Mouse (Mus musculus) stomach, embryonic 16.5 days (tissue): ENCODE measurements around the gene Hmgn3. TPM values are rescaled to one million over a fixed set of nuclear protein-coding genes. Genes with fewer than 3 reads are reported as not detected.

Experiments used
- ATAC-seq: fragments of 200-750 bp; cut with Nextera tagmentation; 2 replicates; pipeline ENCODE4 v1.8.0; 2017; ENCODE audit warnings: moderate number of reproducible peaks, moderate TSS enrichment; ENCODE audit not compliant: insufficient read depth, low FRiP score
- H3K27ac ChIP-seq: fragments of 300-500 bp; sonication (generic); 2 replicates; pipeline ENCODE4 v1.5.1; 2014; ENCODE audit warnings: low read length
- H3K27me3 ChIP-seq: fragments of 300-500 bp; sonication (generic); 2 replicates; pipeline ENCODE4 v1.6.1; 2014; ENCODE audit warnings: low read length, control low read depth, mixed read lengths; ENCODE audit not compliant: control insufficient read depth, insufficient read depth
- H3K36me3 ChIP-seq: fragments of 300-500 bp; sonication (generic); 2 replicates; pipeline ENCODE4 v1.6.1; 2014; ENCODE audit warnings: low read length; ENCODE audit not compliant: control insufficient read depth, insufficient read depth
- H3K4me1 ChIP-seq: fragments of 300-500 bp; sonication (generic); 2 replicates; pipeline ENCODE4 v1.6.1; 2014; ENCODE audit warnings: low read length, control low read depth, mixed read lengths; ENCODE audit not compliant: control insufficient read depth, insufficient read depth
- H3K4me2 ChIP-seq: fragments of 300-500 bp; sonication (generic); 2 replicates; pipeline ENCODE4 v1.6.1; 2014; ENCODE audit warnings: low read depth, low read length, mixed read lengths
- H3K4me3 ChIP-seq: fragments of 300-500 bp; sonication (generic); replicated peaks from 2 replicates; pipeline ENCODE4 v1.5.1; 2014; ENCODE audit warnings: mild to moderate bottlenecking, low read length
- H3K9ac ChIP-seq: fragments of 300-500 bp; sonication (generic); 2 replicates; pipeline ENCODE4 v1.6.1; 2014; ENCODE audit warnings: low read length
- H3K9me3 ChIP-seq: fragments of 300-500 bp; sonication (generic); replicated peaks from 2 replicates; pipeline ENCODE4 v1.6.1; 2016; ENCODE audit warnings: low read length, control low read depth; ENCODE audit not compliant: control insufficient read depth
- WGBS: fragments of 180-500 bp; shearing (Covaris S2); extraction: QIAGEN DNeasy Blood & Tissue Kit; methylation state at CpG from one replicate; pipeline ENCODE4 v1.1.7; 2014; 5-methylcytosine and 5-hydroxymethylcytosine counted together
- polyA plus RNA-seq: library from polyadenylated mRNA; unstranded; fragments of >200 nt; fragmentation: Nextera tagmentation; extraction: Ambion mirVana; gene quantifications from 2 replicates; pipeline ENCODE4 v1.2.1, GENCODE M21; 2015

Gene Hmgn3
- polyA plus RNA-seq, 1 experiment from 2014 or later = 124 TPM

DNA sequence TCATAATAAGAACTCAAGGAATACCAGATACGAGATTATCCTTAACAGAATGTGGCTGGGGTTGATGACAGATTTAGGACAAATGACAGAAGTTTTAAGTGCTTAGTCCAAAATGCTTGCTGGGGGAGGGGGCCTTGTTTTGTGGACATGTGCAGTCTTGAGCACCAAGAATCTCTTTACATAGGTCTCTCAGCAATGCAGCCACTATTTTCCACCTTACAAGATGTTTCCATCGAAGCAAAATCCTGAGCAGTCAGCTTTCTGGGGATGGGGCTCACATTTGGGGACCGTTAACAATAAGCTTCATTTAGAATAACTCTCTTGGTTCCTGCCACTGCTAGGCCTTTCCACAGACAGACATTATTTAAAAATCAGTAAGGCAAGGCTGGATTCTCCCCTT lies 37.7 kb downstream of the Hmgn3 start:
- Histone ChIP-seq H3K4me1 (no peaks in the 10 kb centered on the region), H3K27ac (no peak overlapping the region), H3K9me3 (no peaks in the 10 kb centered on the region), H3K4me3 (no peak overlapping the region), H3K4me2 (no peak overlapping the region), H3K27me3 (no peaks in the 10 kb centered on the region), H3K9ac (no peak overlapping the region), H3K36me3 (no peaks in the 10 kb centered on the region)
- no peak for ATAC-seq
- 77% methylated on average over 3 of the region's 3 CpGs for WGBS

DNA sequence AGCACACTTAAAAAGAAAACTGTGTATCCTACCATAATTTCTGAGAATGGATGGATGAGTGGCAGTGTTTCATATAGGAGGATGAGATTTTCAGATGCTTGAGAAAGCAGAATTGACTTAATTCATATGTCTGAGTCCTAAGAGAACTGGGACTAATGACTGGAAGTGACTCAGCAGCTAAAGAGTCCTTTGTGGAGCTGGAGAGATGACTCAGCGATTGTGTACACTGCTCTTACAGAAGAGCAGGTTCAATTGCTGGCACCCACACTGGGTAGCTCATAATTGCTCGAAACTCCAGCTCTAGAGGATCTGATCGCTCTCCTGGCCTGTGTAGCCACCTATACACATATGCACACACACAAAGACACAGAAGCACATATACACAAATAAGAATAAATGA lies 42.7 kb downstream of the Hmgn3 start:
- H3K9me3 ChIP-seq = no peaks in the 10 kb centered on the region
- no peaks in the 10 kb centered on the region for H3K36me3 ChIP-seq
- H3K9ac ChIP-seq = no peak overlapping the region
- H3K4me2 ChIP-seq = no peak overlapping the region
- no peaks in the 10 kb centered on the region for H3K27me3 ChIP-seq
- WGBS = 75% methylated on average over 3 of the region's 3 CpGs
- no peak for ATAC-seq
- no peak overlapping the region for H3K27ac ChIP-seq
- H3K4me3 ChIP-seq = no peak overlapping the region
- H3K4me1 ChIP-seq = no peaks in the 10 kb centered on the region

DNA sequence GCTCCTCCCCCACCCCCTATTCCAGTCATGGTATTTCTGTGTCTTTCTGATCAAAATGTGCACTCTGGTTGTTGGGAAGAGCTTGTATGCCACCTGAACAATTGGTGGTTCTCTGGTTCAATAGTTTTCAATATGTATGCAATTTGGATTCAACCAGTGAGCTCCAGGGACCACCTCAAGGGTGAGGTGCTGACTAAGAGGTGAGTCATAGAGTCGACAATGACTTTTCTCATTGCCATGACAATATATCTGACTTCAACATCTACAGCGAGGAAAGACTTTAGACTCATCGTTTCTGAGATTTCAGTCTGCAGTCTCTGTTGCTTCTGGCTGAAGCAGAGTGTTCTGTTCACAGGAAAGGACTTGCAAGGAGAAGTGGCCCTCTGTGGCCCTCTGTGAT lies 44.8 kb downstream of the Hmgn3 start:
- no peak for ATAC-seq
- Histone ChIP-seq H3K36me3 (no peaks in the 10 kb centered on the region), H3K4me3 (no peak overlapping the region), H3K4me1 (no peaks in the 10 kb centered on the region), H3K27me3 (no peaks in the 10 kb centered on the region), H3K9me3 (no peaks in the 10 kb centered on the region), H3K9ac (no peak overlapping the region), H3K27ac (no peak overlapping the region), H3K4me2 (no peak overlapping the region)
- WGBS = 86% methylated on average over 3 of the region's 3 CpGs

DNA sequence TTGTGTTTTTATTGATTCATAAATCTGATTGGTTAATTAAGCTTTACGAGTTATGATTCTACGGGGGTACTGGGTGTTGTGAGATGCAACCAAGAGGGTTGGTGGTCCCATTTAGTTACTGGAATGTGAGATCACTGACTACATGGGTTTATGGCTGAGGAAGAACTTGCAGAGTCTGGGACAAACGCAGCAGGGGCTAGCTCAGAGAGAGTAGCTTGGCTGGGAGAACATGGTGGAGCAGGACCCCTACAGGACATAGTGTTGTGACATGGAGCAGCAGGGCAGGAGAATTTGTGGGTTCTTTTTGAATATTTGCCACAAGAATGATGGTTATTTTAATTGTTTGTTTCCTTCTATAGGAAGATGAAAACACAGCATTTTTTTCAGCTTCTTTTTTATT lies 45.7 kb downstream of the Hmgn3 start:
- no peak overlapping the region for H3K4me3 ChIP-seq
- no peak overlapping the region for H3K9ac ChIP-seq
- H3K4me2 ChIP-seq = no peak overlapping the region
- no peaks in the 10 kb centered on the region for H3K9me3 ChIP-seq
- no peak for ATAC-seq
- no peaks in the 10 kb centered on the region for H3K4me1 ChIP-seq
- no peaks in the 10 kb centered on the region for H3K36me3 ChIP-seq
- WGBS = 78% methylated on average over 3 of the region's 3 CpGs
- no peak overlapping the region for H3K27ac ChIP-seq
- H3K27me3 ChIP-seq = no peaks in the 10 kb centered on the region

DNA sequence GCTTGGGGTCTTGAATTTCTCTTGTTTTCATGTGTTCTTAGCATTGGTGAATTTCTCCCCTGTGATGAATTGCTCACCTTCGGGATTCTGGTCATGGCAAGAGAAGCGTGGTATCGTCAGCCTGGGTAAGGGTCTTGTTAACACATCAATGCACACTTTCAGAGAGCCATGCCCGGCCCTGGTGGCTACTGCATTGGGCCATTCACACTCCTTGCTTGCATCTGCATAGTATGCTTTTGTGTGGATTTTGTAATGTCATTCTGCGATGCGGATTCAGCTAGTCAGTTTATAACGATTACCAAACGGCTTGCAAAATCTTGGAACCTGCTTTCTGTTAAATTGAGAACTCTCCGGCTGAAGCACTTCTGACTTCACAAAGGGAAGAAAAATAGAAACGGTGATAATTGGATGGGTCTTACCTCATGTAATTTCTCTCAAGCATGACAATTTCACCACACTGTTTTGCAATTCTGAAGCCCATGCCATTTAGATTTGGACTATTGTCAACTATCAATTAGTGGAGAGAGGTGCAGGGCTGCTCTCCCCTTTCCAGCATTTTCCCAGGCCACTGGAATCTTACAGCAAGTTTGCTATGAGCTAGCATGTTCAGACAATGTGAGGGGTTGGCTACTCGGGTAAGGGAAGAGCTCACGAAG lies 47.7 kb downstream of the Hmgn3 start:
- Histone ChIP-seq H3K9ac (no peak overlapping the region), H3K27ac (no peak overlapping the region), H3K4me2 (no peak overlapping the region), H3K4me3 (no peak overlapping the region), H3K9me3 (no peaks in the 10 kb centered on the region), H3K36me3 (no peaks in the 10 kb centered on the region), H3K4me1 (no peaks in the 10 kb centered on the region), H3K27me3 (no peaks in the 10 kb centered on the region)
- no peak for ATAC-seq
- WGBS = 82% methylated on average over 12 of the region's 12 CpGs

DNA sequence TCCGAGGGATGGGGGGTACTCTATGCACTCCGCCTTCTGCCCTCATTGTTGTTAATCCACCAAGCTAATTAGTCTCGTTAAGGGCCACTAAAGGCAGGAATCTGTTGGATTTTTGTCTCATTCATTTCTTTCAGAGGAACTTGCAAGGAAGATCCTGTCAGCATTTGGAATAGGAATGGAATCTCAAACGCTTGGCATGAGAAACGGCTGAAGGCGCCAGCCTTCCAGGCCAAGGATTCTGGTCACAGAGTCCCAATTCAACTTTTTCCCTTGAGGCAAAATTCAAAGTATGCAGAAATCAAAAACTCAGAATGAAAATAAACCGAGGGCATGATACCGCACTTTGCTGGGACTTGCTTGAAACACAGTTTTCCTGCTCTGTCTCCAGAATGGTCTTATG lies 48.7 kb downstream of the Hmgn3 start:
- WGBS = 69% methylated on average over 8 of the region's 8 CpGs

DNA sequence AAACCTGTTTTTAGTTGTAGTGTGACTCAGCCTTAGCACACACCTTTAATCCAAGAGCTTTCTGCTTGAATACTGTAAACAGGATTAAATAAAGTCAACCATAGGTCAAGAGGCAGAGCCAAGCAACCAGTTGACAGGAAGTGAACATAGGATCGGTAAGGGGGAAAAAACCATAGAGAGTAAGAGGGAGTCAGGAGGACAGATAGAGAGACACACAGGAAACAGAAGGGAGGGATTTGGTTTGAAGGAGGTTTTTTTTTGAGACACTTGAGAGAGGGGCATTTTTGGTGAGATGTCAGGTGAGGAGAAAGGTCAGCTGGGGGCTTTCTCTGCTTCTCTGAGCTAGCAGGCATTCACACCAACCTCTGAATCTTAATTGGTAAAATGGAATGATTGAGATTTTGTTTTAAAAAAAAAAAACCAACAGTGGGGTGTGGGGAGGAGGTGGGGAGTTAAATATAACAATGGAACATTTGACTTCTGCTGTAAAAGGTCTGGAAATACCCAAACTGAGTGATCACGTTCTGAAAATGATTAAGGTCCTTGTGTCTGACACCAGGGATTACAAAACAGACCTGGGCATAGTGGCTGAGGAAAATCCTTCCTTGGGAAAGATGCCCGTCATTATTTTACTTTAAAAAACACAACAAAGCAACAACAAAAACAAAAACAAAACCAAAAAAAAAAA lies 51.7 kb downstream of the Hmgn3 start:
- H3K36me3 ChIP-seq = no peaks in the 10 kb centered on the region
- H3K9me3 ChIP-seq = no peaks in the 10 kb centered on the region
- no peak overlapping the region for H3K4me2 ChIP-seq
- no peak overlapping the region for H3K4me3 ChIP-seq
- H3K27ac ChIP-seq = no peak overlapping the region
- no peak for ATAC-seq
- no peaks in the 10 kb centered on the region for H3K4me1 ChIP-seq
- H3K27me3 ChIP-seq = no peaks in the 10 kb centered on the region
- H3K9ac ChIP-seq = no peak overlapping the region
- WGBS = 46% methylated on average over 3 of the region's 3 CpGs

More for the DNA sequence above, 48.7 kb downstream of the Hmgn3 start:
- no peak for ATAC-seq
- H3K4me1 ChIP-seq = no peaks in the 10 kb centered on the region
- no peak overlapping the region for H3K9ac ChIP-seq
- H3K27ac ChIP-seq = no peak overlapping the region
- H3K36me3 ChIP-seq = no peaks in the 10 kb centered on the region
- no peak overlapping the region for H3K4me3 ChIP-seq
- no peak overlapping the region for H3K4me2 ChIP-seq
- H3K27me3 ChIP-seq = no peaks in the 10 kb centered on the region
- H3K9me3 ChIP-seq = no peaks in the 10 kb centered on the region

DNA sequence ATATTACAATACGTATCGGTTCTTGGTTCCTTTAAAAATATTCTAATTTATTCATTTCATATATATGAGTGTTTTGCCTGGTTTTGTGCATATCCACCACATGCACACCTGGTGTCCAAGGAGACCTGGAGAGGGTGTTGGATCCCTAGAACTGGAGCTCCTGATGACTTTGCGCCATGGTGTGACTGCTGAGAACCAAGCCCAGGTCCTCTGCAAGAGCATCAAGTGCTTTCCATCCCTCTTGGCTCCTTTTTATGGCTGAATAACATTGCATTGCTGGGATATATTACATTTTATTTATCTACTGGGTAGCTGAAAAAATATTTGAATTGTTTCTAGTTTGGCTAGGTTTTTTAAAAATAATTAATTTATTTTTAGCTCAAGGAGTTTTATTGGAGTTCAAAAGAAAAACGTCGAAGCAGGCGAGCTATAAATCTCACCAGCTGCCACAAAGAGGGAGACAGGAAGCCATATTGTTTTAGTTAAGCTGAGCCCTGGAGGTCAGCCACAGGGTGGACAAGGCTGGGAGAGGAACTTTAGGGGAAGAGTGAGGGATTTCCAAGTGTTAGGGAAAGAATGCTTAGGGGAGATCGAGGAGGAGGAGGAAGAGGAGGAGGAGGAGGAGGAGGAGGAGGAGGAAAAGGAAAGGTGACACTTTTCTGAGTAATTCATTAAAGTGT lies 62.6 kb downstream of the Hmgn3 start:
- H3K9ac ChIP-seq = no peak overlapping the region
- 54% methylated on average over 7 of the region's 7 CpGs for WGBS
- no peak overlapping the region for H3K4me3 ChIP-seq
- no peaks in the 10 kb centered on the region for H3K36me3 ChIP-seq
- no peak for ATAC-seq
- no peaks in the 10 kb centered on the region for H3K9me3 ChIP-seq
- H3K27me3 ChIP-seq = no peaks in the 10 kb centered on the region
- H3K27ac ChIP-seq = no peak overlapping the region
- no peaks in the 10 kb centered on the region for H3K4me1 ChIP-seq
- no peak overlapping the region for H3K4me2 ChIP-seq

DNA sequence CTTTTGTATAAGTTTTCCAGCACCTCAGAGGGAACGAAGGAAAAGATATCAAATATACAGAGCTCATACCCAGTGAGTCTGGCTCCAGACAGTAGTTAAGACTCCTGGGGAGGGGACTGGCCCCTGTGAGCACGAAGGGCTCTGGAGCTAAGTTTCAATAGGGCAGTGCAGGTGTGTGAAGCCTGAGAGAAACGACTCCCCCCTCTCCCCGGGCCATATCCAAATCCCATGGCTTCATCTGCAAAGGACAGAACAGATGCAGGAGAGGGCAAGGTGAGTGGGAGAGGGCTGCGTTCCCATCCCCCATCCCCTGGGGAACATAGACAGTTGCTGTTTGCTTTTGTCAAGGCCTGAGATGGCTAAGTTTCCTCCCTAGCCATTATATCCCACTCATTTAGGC lies 63.4 kb downstream of the Hmgn3 start:
- Histone ChIP-seq H3K27me3 (no peaks in the 10 kb centered on the region), H3K4me3 (no peak overlapping the region), H3K36me3 (no peaks in the 10 kb centered on the region), H3K9ac (no peak overlapping the region), H3K9me3 (no peaks in the 10 kb centered on the region), H3K4me2 (no peak overlapping the region), H3K27ac (no peak overlapping the region), H3K4me1 (no peaks in the 10 kb centered on the region)
- WGBS = 67% methylated on average over 5 of the region's 5 CpGs
- ATAC-seq = no peak
